Mouse (Mus musculus): ENCODE results near the gene Olfr130. TPM values are rescaled to one million over a fixed set of nuclear protein-coding genes. Genes with fewer than 3 reads are reported as not detected.

Olfr130 gene
- polyA plus RNA-seq (2015; fragmentation: Nextera tagmentation; extraction: Ambion mirVana), result not detected in 2 replicates

DNA sequence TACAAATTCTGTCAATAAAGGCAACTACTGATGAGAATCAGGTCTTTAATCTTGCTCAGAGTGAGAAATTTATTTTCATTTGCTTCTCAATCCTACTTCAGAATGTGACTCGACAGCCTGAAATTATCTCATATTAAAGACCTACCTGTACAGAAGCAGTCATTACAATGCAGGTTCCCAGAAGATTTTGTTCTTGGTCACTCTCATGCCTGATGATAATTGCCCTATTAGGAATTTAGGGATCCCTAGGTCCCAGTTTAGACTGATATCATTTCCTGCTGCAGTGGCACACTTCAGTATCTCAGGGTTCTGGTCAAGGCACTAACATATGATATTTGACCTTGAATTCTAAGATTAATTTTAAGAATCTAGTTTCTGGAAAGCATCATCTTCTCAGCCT, at the start of gene Olfr130:
TSS of gene Olfr130 (plus strand) at position 301 of the 400 bp plus-strand sequence.
- TF ChIP-seq CTCF (IDR thresholded peaks at IDR 0.05; ENCODE audit: low read depth), result no peak
- TF ChIP-seq EP300 (IDR thresholded peaks at IDR 0.05; ENCODE audit: low read depth), result no peak
- no peaks in the 10 kb centered on the region for H3K4me1 ChIP-seq (ENCODE audit: insufficient read depth)
- 79% methylated on average over 1 of the region's 1 CpGs for WGBS (ENCODE audit: insufficient replicate concordance)
- H3K27ac ChIP-seq (ENCODE audit: low read depth), result no peak within 1 kb of the TSS
- no peaks in the 10 kb centered on the region for H3K27me3 ChIP-seq (ENCODE audit: insufficient read depth, low read length)
- H3K9ac ChIP-seq (replicated peaks), result no peak within 1 kb of the TSS
- no peaks in the 10 kb centered on the region for H3K36me3 ChIP-seq (replicated peaks; ENCODE audit: insufficient read depth, low read length)
- H3K4me2 ChIP-seq (ENCODE audit: low read depth, low read length), result no peak within 1 kb of the TSS
- ATAC-seq, result no peak
- H3K9me3 ChIP-seq (ENCODE audit: low read length), result no peaks in the 10 kb centered on the region
- no peak for DNase-seq
- no peak within 1 kb of the TSS for H3K4me3 ChIP-seq (ENCODE audit: low read depth, low read length)

DNA sequence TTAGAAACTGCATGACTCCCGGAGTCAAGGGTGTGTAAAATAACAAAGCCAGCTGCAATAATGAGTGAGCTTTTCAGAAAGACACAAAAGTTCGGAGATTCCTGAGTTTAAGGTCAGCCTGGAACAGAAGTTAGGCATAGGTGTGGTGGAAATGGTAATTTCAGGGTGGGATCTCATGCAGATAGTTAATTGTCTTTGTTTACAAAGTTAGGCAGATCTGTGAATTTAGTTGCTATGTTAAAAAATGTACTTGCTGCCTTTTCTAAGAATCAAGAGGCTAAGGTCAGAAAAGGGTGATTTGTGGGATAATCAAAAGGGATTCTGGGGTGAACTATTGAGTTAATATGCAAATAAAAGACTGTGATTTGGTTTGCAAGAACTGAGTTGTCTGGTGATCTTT, 47.4 kb upstream of the Olfr130 start:
- H3K4me2 ChIP-seq (ENCODE audit: low read depth, low read length), result no peak overlapping the region
- no peak overlapping the region for H3K27ac ChIP-seq (ENCODE audit: low read depth)
- H3K4me1 ChIP-seq (ENCODE audit: insufficient read depth), result no peaks in the 10 kb centered on the region
- H3K4me3 ChIP-seq (ENCODE audit: low read depth, low read length), result no peak overlapping the region
- H3K36me3 ChIP-seq (replicated peaks; ENCODE audit: insufficient read depth, low read length), result no peaks in the 10 kb centered on the region
- 66% methylated on average over 2 of the region's 2 CpGs for WGBS (ENCODE audit: insufficient replicate concordance)
- ATAC-seq (no peak), DNase-seq (no peak)
- H3K9ac ChIP-seq (replicated peaks), result no peak overlapping the region
- TF ChIP-seq CTCF (IDR thresholded peaks at IDR 0.05; ENCODE audit: low read depth) (no peak), EP300 (IDR thresholded peaks at IDR 0.05; ENCODE audit: low read depth) (no peak)
- no peaks in the 10 kb centered on the region for H3K9me3 ChIP-seq (ENCODE audit: low read length)
- H3K27me3 ChIP-seq (ENCODE audit: insufficient read depth, low read length), result no peaks in the 10 kb centered on the region

DNA sequence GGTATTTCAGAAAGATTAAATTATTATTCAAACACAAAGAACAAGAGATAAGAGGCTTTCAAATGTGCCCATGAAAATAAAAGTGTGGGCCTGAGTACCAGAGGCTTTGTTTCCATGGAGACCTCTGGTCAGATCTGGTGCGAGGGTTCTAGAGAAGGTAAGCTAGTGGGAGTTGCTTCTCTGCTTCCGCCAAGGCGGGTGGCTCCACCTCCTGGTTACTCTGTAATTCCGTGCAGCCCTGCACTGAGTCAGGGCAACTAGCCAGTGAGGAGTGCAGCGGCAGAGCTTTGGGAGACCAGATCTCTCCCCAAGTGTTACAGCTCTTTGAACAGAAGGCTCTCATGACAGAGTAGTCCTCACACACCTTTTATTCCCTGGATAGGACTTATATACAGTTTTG, 37.4 kb upstream of the Olfr130 start:
- ATAC-seq (no peak), DNase-seq (no peak)
- no peak overlapping the region for H3K4me3 ChIP-seq (ENCODE audit: low read depth, low read length)
- H3K4me2 ChIP-seq (ENCODE audit: low read depth, low read length), result no peak overlapping the region
- no peak overlapping the region for H3K9ac ChIP-seq (replicated peaks)
- H3K9me3 ChIP-seq (ENCODE audit: low read length), result peaks cover 3% of the 10 kb centered on the region; the same call in 1 of the 2 replicates
- no peaks in the 10 kb centered on the region for H3K4me1 ChIP-seq (ENCODE audit: insufficient read depth)
- no peak for TF ChIP-seq EP300 (IDR thresholded peaks at IDR 0.05; ENCODE audit: low read depth)
- no peak for TF ChIP-seq CTCF (IDR thresholded peaks at IDR 0.05; ENCODE audit: low read depth)
- WGBS (ENCODE audit: insufficient replicate concordance), result 34% methylated on average over 5 of the region's 5 CpGs
- no peaks in the 10 kb centered on the region for H3K36me3 ChIP-seq (replicated peaks; ENCODE audit: insufficient read depth, low read length)
- no peak overlapping the region for H3K27ac ChIP-seq (ENCODE audit: low read depth)
- no peaks in the 10 kb centered on the region for H3K27me3 ChIP-seq (ENCODE audit: insufficient read depth, low read length)

DNA sequence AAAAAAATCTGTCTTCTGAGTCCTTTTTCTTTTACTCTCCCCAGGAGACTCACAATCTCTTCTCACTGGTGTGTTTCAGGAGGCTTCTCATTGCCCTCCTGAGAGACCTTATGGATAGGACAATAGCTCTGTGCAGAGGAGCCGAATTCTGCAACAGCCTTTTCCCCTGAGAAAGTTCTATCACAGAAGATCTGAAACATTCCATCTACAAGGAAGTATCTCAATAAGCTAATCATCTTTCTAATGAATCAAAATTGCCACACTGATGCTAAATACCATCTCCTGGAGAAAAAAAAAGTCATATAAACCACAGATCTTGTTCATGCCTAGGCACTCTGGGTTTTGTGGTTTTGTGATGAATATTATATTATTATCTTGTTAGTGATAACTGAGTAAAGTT, 3.7 kb upstream of the Olfr130 start, which contains the start of gene Olfr129:
TSS of gene Olfr129 (minus strand) at position 101 of the 400 bp plus-strand sequence.
- H3K4me1 ChIP-seq (ENCODE audit: insufficient read depth), result no peaks in the 10 kb centered on the region
- no peak for ATAC-seq
- H3K27ac ChIP-seq (ENCODE audit: low read depth), result no peak within 1 kb of the TSS
- no peak for DNase-seq
- TF ChIP-seq CTCF (IDR thresholded peaks at IDR 0.05; ENCODE audit: low read depth), result no peak
- no peak for TF ChIP-seq EP300 (IDR thresholded peaks at IDR 0.05; ENCODE audit: low read depth)
- no peak within 1 kb of the TSS for H3K9ac ChIP-seq (replicated peaks)
- no peak within 1 kb of the TSS for H3K4me2 ChIP-seq (ENCODE audit: low read depth, low read length)
- no peaks in the 10 kb centered on the region for H3K9me3 ChIP-seq (ENCODE audit: low read length)
- H3K4me3 ChIP-seq (ENCODE audit: low read depth, low read length), result no peak within 1 kb of the TSS
- no peaks in the 10 kb centered on the region for H3K36me3 ChIP-seq (replicated peaks; ENCODE audit: insufficient read depth, low read length)
- 55% methylated on average over 1 of the region's 1 CpGs for WGBS (ENCODE audit: insufficient replicate concordance)
- H3K27me3 ChIP-seq (ENCODE audit: insufficient read depth, low read length), result no peaks in the 10 kb centered on the region

DNA sequence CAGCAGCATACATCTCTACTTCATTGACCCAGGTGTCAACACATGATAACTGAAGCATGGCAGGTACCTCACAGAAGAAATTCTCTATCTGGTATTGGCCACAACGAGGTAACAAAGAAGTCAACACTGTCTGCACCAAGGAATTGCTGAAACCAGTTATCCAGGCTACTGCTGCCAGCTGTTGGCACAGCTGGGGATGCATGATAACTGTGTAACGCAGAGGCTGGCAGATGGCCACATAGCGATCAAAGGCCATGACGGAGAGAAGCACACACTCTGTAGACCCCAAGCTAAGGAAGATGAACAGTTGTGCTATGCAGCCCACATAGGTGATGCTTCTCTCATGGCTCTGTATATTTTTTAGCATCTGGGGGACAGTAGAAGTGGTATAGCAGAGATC, 18.6 kb downstream of the Olfr130 start:
- TF ChIP-seq CTCF (IDR thresholded peaks at IDR 0.05; ENCODE audit: low read depth) (no peak), EP300 (IDR thresholded peaks at IDR 0.05; ENCODE audit: low read depth) (no peak)
- Histone ChIP-seq H3K4me1 (ENCODE audit: insufficient read depth) (no peaks in the 10 kb centered on the region), H3K9me3 (ENCODE audit: low read length) (no peaks in the 10 kb centered on the region; the same call in 1 of the 2 replicates), H3K4me3 (ENCODE audit: low read depth, low read length) (no peak overlapping the region), H3K27me3 (ENCODE audit: insufficient read depth, low read length) (no peaks in the 10 kb centered on the region), H3K27ac (ENCODE audit: low read depth) (no peak overlapping the region), H3K4me2 (ENCODE audit: low read depth, low read length) (no peak overlapping the region), H3K36me3 (replicated peaks; ENCODE audit: insufficient read depth, low read length) (no peaks in the 10 kb centered on the region), H3K9ac (replicated peaks) (no peak overlapping the region)
- DNase-seq (no peak), ATAC-seq (no peak)
- 80% methylated on average over 4 of the region's 4 CpGs for WGBS (ENCODE audit: insufficient replicate concordance)

DNA sequence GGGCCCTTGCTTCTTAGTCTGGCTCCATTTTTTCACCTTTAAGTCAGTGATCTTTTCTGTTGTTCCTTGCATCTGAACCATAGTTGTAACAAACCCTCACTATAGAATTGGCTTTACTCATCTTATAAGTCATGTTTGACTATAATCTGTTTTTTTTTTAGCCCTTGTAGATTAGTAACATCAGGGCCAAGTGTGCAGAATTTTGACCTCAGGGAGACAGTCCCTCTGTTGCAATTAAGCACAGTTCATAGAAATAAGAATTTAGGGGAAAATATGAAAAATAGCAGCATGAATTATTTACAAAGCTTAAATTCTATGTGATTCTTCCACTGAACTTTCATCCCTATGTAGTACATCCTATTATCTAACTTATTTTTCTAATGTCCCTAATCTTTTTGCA, 24.9 kb downstream of the Olfr130 start, which contains the start of gene Olfr131:
TSS of gene Olfr131 (minus strand) at position 101 of the 400 bp plus-strand sequence.
- Histone ChIP-seq H3K27me3 (ENCODE audit: insufficient read depth, low read length) (no peaks in the 10 kb centered on the region), H3K9me3 (ENCODE audit: low read length) (no peaks in the 10 kb centered on the region), H3K9ac (replicated peaks) (no peak within 1 kb of the TSS), H3K27ac (ENCODE audit: low read depth) (no peak within 1 kb of the TSS), H3K4me2 (ENCODE audit: low read depth, low read length) (no peak within 1 kb of the TSS), H3K4me1 (ENCODE audit: insufficient read depth) (no peaks in the 10 kb centered on the region), H3K4me3 (ENCODE audit: low read depth, low read length) (no peak within 1 kb of the TSS), H3K36me3 (replicated peaks; ENCODE audit: insufficient read depth, low read length) (no peaks in the 10 kb centered on the region)
- ATAC-seq (no peak), DNase-seq (no peak)
- no peak for TF ChIP-seq EP300 (IDR thresholded peaks at IDR 0.05; ENCODE audit: low read depth)
- no peak for TF ChIP-seq CTCF (IDR thresholded peaks at IDR 0.05; ENCODE audit: low read depth)

Other genes with a start within 250 kb of the Olfr130 start
- not detected in 2 replicates for gene Olfr125, start 231.0 kb upstream of the Olfr130 start, polyA plus RNA-seq (2015; fragmentation: Nextera tagmentation; extraction: Ambion mirVana)
- not detected in 2 replicates for gene Olfr126, start 216.4 kb upstream of the Olfr130 start, polyA plus RNA-seq (2015; fragmentation: Nextera tagmentation; extraction: Ambion mirVana)
- gene Olfr127, start 163.5 kb upstream of the Olfr130 start, polyA plus RNA-seq (2015; fragmentation: Nextera tagmentation; extraction: Ambion mirVana), result not detected in 2 replicates
- gene Olfr128, start 143.4 kb upstream of the Olfr130 start, polyA plus RNA-seq (2015; fragmentation: Nextera tagmentation; extraction: Ambion mirVana), result not detected in 2 replicates
- not detected in 2 replicates for gene Olfr761, start 110.8 kb upstream of the Olfr130 start, polyA plus RNA-seq (2015; fragmentation: Nextera tagmentation; extraction: Ambion mirVana)
- not detected in 2 replicates for gene Olfr129, start 3.8 kb upstream of the Olfr130 start, polyA plus RNA-seq (2015; fragmentation: Nextera tagmentation; extraction: Ambion mirVana)
- gene Olfr131, start 24.8 kb downstream of the Olfr130 start, polyA plus RNA-seq (2015; fragmentation: Nextera tagmentation; extraction: Ambion mirVana), result not detected in 2 replicates
- not detected in 2 replicates for gene Olfr132, start 70.6 kb downstream of the Olfr130 start, polyA plus RNA-seq (2015; fragmentation: Nextera tagmentation; extraction: Ambion mirVana)
- not detected in 2 replicates for gene Olfr133, start 81.4 kb downstream of the Olfr130 start, polyA plus RNA-seq (2015; fragmentation: Nextera tagmentation; extraction: Ambion mirVana)
- not detected in 2 replicates for gene Olfr134, start 107.5 kb downstream of the Olfr130 start, polyA plus RNA-seq (2015; fragmentation: Nextera tagmentation; extraction: Ambion mirVana)
- not detected in 2 replicates for gene Olfr135, start 140.4 kb downstream of the Olfr130 start, polyA plus RNA-seq (2015; fragmentation: Nextera tagmentation; extraction: Ambion mirVana)
- gene Olfr138, start 197.1 kb downstream of the Olfr130 start, polyA plus RNA-seq (2015; fragmentation: Nextera tagmentation; extraction: Ambion mirVana), result not detected in 2 replicates
- not detected in 2 replicates for gene Olfr137, start 243.6 kb downstream of the Olfr130 start, polyA plus RNA-seq (2015; fragmentation: Nextera tagmentation; extraction: Ambion mirVana)